Mouse (Mus musculus): Measurements from ENCODE around the gene Sp9. TPM values are rescaled to one million over a fixed set of nuclear protein-coding genes. Genes with fewer than 3 reads are reported as not detected.

Gene Sp9
- total RNA-seq (2021): 1 to 10 TPM; 2.9 to 3.6 TPM

DNA sequence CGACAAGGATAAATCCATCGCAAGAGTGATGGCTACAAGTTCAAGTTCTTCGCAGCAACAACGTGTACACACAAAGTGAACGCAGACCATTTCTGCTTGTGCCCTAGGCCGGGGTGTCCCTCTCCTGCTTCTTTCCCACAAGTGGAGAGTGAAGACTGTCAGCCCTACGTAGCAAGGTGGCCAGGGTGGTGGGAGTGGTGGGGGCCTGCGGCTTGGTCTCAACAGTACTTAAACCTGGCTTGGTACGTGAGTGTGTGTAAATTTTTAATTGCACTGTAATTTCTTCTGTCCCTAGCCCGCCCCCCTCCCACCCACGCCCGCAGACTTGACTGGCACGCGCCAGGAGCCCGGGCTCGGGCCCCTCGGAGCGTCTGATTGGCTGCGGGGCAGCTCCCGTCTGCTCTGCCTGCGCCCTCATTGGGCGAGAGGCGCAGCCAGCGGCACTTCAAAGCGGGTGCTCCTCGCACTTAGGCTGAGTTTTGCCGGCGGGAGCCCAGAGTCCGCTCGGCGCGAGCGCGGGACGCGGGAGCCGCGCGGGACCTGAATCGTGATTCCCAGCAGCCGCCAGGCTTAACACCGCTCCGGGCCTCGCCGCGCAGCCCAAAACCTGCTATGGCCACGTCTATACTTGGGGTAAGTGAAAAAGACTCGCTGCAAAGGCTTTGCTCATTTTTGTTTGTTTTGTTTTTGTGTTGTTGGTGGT lies at the start of gene Sp9:
Gene Sp9, plus strand, starts transcription at position 467 of the 703 bp plus-strand sequence.
- no peak for DNase-seq (ENCODE audit: extremely low spot score in 1 of 2, low spot score in 1 of 2)

DNA sequence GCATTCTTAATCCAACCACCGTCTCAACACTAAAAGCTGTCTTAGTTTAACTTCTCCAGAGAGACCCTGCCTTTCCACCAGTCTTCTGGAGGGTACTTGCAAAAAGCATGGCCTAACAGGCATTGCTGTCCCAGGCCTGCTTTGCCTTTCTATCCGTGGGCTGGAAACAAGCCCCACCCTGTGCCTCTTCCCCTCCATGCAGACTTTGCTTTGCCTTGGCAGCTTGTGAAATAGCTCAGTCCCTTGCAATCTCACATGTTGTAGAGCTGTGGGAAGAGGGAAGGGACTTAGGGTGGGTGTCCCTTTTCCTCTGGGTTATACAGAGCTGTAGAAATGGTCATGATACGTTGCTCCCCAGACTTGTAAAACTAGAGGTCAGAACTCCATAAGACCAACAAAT lies 40.6 kb upstream of the Sp9 start:
- no peak for DNase-seq (ENCODE audit: extremely low spot score in 1 of 2, low spot score in 1 of 2)

GRCm38 (mm10) chr2:73241299-73241698 lies 30.4 kb upstream of the Sp9 start:
- DNase-seq (ENCODE audit: extremely low spot score in 1 of 2, low spot score in 1 of 2): no peak

- DNase-seq (ENCODE audit: extremely low spot score in 1 of 2, low spot score in 1 of 2): no peak
Measured at GRCm38 (mm10) chr2:73248701-73249100, 23.0 kb upstream of the Sp9 start.

GRCm38 (mm10) chr2:73263172-73263765 lies 8.5 kb upstream of the Sp9 start:
- no peak for DNase-seq (ENCODE audit: extremely low spot score in 1 of 2, low spot score in 1 of 2)

DNA sequence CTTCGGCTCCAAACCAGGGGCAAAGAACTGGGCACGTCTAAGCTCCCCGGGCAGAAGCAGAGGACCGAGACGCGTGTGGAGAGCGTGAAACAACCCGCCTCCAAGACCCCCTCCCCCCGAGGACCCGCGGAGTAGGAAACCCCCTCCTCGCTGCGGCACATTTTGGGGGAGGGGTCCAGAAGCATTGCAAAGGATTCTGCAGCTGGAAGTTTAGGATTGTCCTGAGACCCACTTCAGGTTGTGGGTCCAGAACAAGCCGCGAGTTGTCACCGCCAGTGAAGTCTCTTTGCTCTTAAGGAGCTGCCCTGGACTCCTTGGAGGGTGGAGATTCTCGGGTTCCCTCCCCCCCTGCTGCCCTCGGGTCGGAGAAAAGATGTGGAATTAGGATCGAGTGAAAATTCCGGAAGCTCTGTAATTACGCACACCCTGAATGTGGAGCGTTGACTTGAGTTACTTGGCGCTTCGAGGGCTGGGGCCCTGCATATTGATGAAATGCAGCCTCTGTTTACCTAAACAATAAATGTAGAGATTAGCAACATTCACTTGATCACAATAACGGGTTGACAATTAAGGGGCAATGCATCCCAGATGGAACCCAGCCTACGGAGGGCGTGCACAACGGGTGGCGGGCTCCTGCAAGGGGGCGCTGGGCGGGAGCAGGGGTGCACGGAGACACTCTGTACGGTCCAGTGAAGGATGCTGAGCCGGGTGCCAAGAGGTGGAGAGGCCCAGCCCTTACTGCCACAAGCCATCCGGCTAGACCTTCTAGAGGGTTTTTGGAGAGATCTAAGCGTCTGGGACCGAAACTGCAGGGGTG lies 7.7 kb upstream of the Sp9 start:
- DNase-seq (ENCODE audit: extremely low spot score in 1 of 2, low spot score in 1 of 2): no peak

GRCm38 (mm10) chr2:73264611-73265195 lies 7.0 kb upstream of the Sp9 start:
- DNase-seq (ENCODE audit: extremely low spot score in 1 of 2, low spot score in 1 of 2): no peak

DNA sequence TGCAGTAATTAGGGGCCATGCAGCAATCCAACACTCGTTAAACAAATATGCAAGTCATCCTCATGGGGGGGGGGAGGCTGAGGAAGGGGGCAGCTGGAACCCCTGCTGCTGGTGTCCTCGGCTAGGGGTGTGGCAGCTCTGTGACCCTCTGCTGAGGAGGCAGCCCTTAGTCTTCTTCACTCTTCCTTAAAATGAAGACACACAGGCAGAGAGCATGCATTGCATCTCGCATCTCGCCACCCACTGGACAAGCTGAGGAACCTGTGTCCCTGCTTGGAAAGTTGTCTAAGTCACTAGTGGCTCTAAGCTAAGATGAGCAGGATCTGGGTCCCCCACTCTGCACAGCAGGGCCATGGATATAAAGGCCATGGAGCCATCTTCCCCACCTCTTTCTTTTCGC lies 5.7 kb upstream of the Sp9 start:
- DNase-seq (ENCODE audit: extremely low spot score in 1 of 2, low spot score in 1 of 2): no peak

GRCm38 (mm10) chr2:73266623-73267022 lies 5.1 kb upstream of the Sp9 start:
- no peak for DNase-seq (ENCODE audit: extremely low spot score in 1 of 2, low spot score in 1 of 2)

GRCm38 (mm10) chr2:73267231-73267630 lies 4.5 kb upstream of the Sp9 start:
- DNase-seq (ENCODE audit: extremely low spot score in 1 of 2, low spot score in 1 of 2): no peak

DNA sequence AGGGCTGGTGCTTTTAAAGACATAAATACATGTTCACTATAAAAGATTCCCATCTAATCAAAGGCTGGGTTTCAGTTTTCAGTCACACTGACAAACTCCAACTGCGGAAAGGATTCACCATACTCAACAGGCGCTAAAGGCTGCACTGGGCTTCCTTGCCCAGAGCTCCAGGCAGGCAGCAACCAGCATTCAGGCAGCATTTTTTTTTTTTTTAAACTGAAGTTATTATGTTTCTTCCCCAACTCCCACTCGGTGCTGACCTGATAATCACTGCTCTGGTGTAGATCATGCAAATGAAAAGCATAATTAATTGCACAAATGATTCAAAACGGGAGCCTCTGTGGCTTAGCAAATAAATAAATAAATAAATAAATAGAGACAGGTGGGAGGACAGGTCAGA lies 3.9 kb upstream of the Sp9 start:
- no peak for DNase-seq (ENCODE audit: extremely low spot score in 1 of 2, low spot score in 1 of 2)

DNA sequence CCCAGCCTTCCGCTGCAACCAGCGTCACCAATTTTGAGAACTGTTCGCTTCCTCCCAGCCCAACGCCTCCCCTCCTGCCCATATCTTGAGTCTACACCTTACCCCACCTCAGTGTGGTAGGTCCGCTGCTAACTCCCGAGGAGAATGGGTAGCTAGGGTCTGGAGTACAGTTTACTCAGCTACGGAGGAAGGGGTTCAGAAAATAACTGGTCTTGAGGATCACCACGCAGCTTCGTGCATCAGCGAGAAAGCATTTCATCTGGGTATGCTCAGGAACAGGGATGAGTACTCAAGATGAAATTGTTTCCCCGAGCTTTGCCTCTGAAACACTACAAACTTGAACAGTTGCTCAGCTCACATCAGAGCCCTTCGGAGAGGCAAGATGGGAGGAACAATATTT lies 3.4 kb upstream of the Sp9 start:
- DNase-seq (ENCODE audit: extremely low spot score in 1 of 2, low spot score in 1 of 2): no peak

GRCm38 (mm10) chr2:73268836-73269395 lies 2.8 kb upstream of the Sp9 start:
- no peak for DNase-seq (ENCODE audit: extremely low spot score in 1 of 2, low spot score in 1 of 2)

- DNase-seq (ENCODE audit: extremely low spot score in 1 of 2, low spot score in 1 of 2): no peak
Measured at GRCm38 (mm10) chr2:73269666-73270065, 2.1 kb upstream of the Sp9 start.

GRCm38 (mm10) chr2:73270071-73270592 lies 1.6 kb upstream of the Sp9 start:
- no peak for DNase-seq (ENCODE audit: extremely low spot score in 1 of 2, low spot score in 1 of 2)

- no peak for DNase-seq (ENCODE audit: extremely low spot score in 1 of 2, low spot score in 1 of 2)
Measured at GRCm38 (mm10) chr2:73270593-73271458, 899 bp upstream of the Sp9 start.

GRCm38 (mm10) chr2:73272351-73273248 lies 875 bp downstream of the Sp9 start:
- no peak for DNase-seq (ENCODE audit: extremely low spot score in 1 of 2, low spot score in 1 of 2)

DNA sequence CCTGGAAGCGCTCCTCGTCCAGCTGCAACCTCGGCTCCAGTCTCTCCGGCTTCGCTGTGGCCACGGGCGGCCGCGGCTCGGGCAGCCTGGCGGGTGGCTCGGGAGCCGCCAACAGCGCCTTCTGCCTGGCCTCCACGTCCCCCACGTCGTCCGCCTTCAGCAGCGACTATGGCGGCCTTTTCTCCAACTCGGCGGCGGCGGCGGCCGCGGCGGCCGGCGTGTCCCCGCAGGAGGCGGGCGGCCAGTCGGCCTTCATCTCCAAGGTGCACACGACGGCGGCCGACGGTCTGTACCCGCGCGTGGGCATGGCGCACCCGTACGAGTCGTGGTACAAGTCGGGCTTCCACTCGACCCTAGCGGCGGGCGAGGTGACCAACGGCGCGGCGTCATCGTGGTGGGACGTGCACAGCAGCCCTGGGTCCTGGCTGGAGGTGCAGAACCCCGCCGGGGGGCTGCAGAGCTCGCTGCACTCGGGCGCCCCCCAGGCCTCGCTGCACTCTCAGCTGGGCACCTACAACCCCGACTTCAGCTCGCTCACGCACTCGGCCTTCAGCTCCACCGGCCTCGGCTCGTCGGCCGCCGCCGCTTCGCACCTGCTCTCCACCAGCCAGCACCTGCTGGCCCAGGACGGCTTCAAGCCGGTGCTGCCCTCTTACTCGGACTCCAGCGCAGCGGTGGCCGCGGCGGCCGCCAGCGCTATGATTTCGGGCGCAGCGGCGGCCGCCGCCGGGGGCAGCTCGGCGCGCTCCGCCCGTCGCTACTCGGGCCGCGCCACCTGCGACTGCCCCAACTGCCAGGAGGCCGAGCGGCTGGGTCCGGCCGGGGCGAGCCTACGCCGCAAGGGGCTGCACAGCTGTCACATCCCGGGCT lies 1.8 kb downstream of the Sp9 start:
- no peak for DNase-seq (ENCODE audit: extremely low spot score in 1 of 2, low spot score in 1 of 2)
